Mouse (Mus musculus) E14TG2a.4 (cell line): Measurements from ENCODE around the gene Nuf2.

Experiments
- CTCF ChIP-seq: conservative IDR thresholded peaks from 2 replicates; pipeline ENCODE4 v1.5.1; 2014; ENCODE audit warnings: low read length
- NANOG ChIP-seq: IDR thresholded peaks from 2 replicates; pipeline ENCODE4 v1.6.1; 2014; ENCODE audit warnings: borderline replicate concordance, low read length, mixed read lengths
- POU5F1 ChIP-seq: IDR thresholded peaks from 2 replicates; pipeline ENCODE4 v1.6.1; 2014; ENCODE audit warnings: low read length, borderline replicate concordance

DNA sequence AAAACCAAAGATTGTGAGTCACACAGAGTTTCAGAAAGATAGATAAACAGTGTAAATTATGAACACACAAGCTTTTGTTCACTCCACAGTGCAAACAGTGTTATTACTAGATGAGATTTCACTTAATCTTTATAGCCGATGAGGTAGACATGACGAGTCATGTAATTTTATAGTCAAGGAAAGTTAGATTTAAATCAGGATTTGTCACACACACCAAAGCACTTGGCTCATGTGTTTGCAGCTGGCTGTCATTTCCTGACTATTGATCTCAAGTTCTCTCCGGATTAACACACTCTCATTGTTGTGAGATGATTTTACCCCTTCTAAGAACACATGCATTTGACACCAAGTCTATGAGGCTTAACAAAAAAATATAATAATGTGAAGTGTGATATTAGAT lies 48.3 kb upstream of the Nuf2 start:
- no peak for TF ChIP-seq CTCF
- TF ChIP-seq POU5F1, result no peak
- no peak for TF ChIP-seq NANOG
